Mouse (Mus musculus) CD8-positive naive resting alpha-beta T cell, adult 2 months (primary cell): ENCODE results near the gene Ddc.

ENCODE experiments used
- DNase-seq, 2 experiments: peaks; one replicate each; pipeline ENCODE4 v3.0.0; 2022; ENCODE audit warnings: low read depth in 2 of 2, low spot score in 2 of 2

The Ddc gene

GRCm38 (mm10) chr11:11828251-11828650 lies 69.7 kb downstream of the Ddc start:
- DNase-seq: no peak

GRCm38 (mm10) chr11:11826475-11826874 lies 71.5 kb downstream of the Ddc start:
- no peak for DNase-seq

GRCm38 (mm10) chr11:11825670-11826069 lies 72.3 kb downstream of the Ddc start:
- DNase-seq: no peak

- DNase-seq: no peak
These were observed 72.8 kb downstream of the Ddc start for GRCm38 (mm10) chr11:11824970-11825635.

- DNase-seq: no peak
These were observed 73.7 kb downstream of the Ddc start for GRCm38 (mm10) chr11:11823980-11824911.

GRCm38 (mm10) chr11:11822181-11823095 lies 75.5 kb downstream of the Ddc start:
- DNase-seq: no peak

GRCm38 (mm10) chr11:11821387-11821975 lies 76.5 kb downstream of the Ddc start:
- DNase-seq: no peak

- DNase-seq: no peak
These were observed 77.2 kb downstream of the Ddc start for GRCm38 (mm10) chr11:11820737-11821136.

- peak; percentile 54 to 74 for DNase-seq
These were observed 77.7 kb downstream of the Ddc start for GRCm38 (mm10) chr11:11820251-11820650.

GRCm38 (mm10) chr11:11819206-11819605 lies 78.7 kb downstream of the Ddc start:
- no peak for DNase-seq

GRCm38 (mm10) chr11:11818797-11819196 lies 79.1 kb downstream of the Ddc start:
- DNase-seq: no peak

- no peak for DNase-seq
These were observed 82.2 kb downstream of the Ddc start for GRCm38 (mm10) chr11:11815737-11816136.

- DNase-seq: peak; percentile 50 to 63
These were observed 86.0 kb downstream of the Ddc start for GRCm38 (mm10) chr11:11811906-11812480.

GRCm38 (mm10) chr11:11809404-11810175 lies 88.4 kb downstream of the Ddc start:
- DNase-seq: no peak

GRCm38 (mm10) chr11:11808820-11809403 lies 89.0 kb downstream of the Ddc start, which contains the start of gene Fignl1:
Fignl1 (minus strand) TSS chr11:11808962.
- DNase-seq: peak; percentile 98

- no peak for DNase-seq
These were observed 89.7 kb downstream of the Ddc start for GRCm38 (mm10) chr11:11808035-11808819.

- DNase-seq: no peak
These were observed 92.0 kb downstream of the Ddc start for GRCm38 (mm10) chr11:11805951-11806350.

- no peak for DNase-seq
These were observed 93.5 kb downstream of the Ddc start for GRCm38 (mm10) chr11:11804421-11804820.
